Mouse (Mus musculus) intestine, postnatal 0 days (tissue): ENCODE data around the gene Spata6. TPM values are rescaled to one million over a fixed set of nuclear protein-coding genes. Genes with fewer than 3 reads are reported as not detected.
A peak's percentile ranks its signal among the peaks of the same experiment; 100 is the strongest.

Experiments
- ATAC-seq: fragments of 200-750 bp; cut with Nextera tagmentation; 2 replicates; pipeline ENCODE4 v1.8.0; 2017; ENCODE audit warnings: mild to moderate bottlenecking, moderate TSS enrichment, moderate library complexity
- H3K27ac ChIP-seq: fragments of 300-500 bp; sonication (generic); 2 replicates; pipeline ENCODE4 v1.5.1; 2014; ENCODE audit warnings: mild to moderate bottlenecking, low read depth, low read length, moderate library complexity
- H3K27me3 ChIP-seq: fragments of 300-500 bp; sonication (generic); replicated peaks from 2 replicates; pipeline ENCODE4 v1.6.1; 2014; ENCODE audit warnings: low read length, mixed read lengths; ENCODE audit not compliant: control insufficient read depth, insufficient read depth
- H3K36me3 ChIP-seq: fragments of 300-500 bp; sonication (generic); 2 replicates; pipeline ENCODE4 v1.6.1; 2014; ENCODE audit warnings: mild to moderate bottlenecking, moderate library complexity; ENCODE audit not compliant: control insufficient read depth, insufficient read depth
- H3K4me1 ChIP-seq: fragments of 300-500 bp; sonication (generic); replicated peaks from 2 replicates; pipeline ENCODE4 v1.6.1; 2014; ENCODE audit warnings: antibody characterized with exemption, low read length, mixed read lengths; ENCODE audit not compliant: control insufficient read depth, insufficient read depth
- H3K4me2 ChIP-seq: fragments of 300-500 bp; sonication (generic); replicated peaks from 2 replicates; pipeline ENCODE4 v1.6.1; 2014; ENCODE audit warnings: low read depth, mild to moderate bottlenecking, moderate library complexity
- H3K4me3 ChIP-seq: fragments of 300-500 bp; sonication (generic); 2 replicates; pipeline ENCODE4 v1.5.1; 2014; ENCODE audit warnings: low read depth, low read length
- H3K9ac ChIP-seq: fragments of 300-500 bp; sonication (generic); 2 replicates; pipeline ENCODE4 v1.6.1; 2014; ENCODE audit warnings: mild to moderate bottlenecking, low read depth, low read length
- H3K9me3 ChIP-seq: fragments of 300-500 bp; sonication (generic); 2 replicates; pipeline ENCODE4 v1.6.1; 2016; ENCODE audit warnings: mixed run types; ENCODE audit not compliant: control insufficient read depth
- CTCF ChIP-seq: sonication (generic); IDR thresholded peaks from 2 replicates; pipeline ENCODE4 v1.5.1; 2016; ENCODE audit warnings: low read depth, mild to moderate bottlenecking, control low read depth, antibody characterized with exemption, moderate library complexity
- WGBS: fragments of 180-500 bp; shearing (Covaris S2); extraction: QIAGEN DNeasy Blood & Tissue Kit; methylation state at CpG from one replicate; pipeline ENCODE4 v1.1.7; 2014; 5-methylcytosine and 5-hydroxymethylcytosine counted together
- polyA plus RNA-seq: library from polyadenylated mRNA; unstranded; fragments of >200 nt; fragmentation: Nextera tagmentation; extraction: Ambion mirVana; gene quantifications from 2 replicates; pipeline ENCODE4 v1.2.1, GENCODE M21; 2015

Spata6 gene
- 8.1 and 8.7 TPM in 2 replicates for polyA plus RNA-seq

GRCm38 (mm10) chr4:111719776-111720661 lies at the start of gene Spata6:
Spata6 (plus strand) TSS chr4:111719984.
- Histone ChIP-seq H3K4me1 (no peaks in the 10 kb centered on the region), H3K36me3 (no peaks in the 10 kb centered on the region), H3K4me3 (peak within 1 kb of the TSS; percentile 76), H3K27ac (peak within 1 kb of the TSS; percentile 57), H3K9me3 (no peaks in the 10 kb centered on the region), H3K27me3 (no peaks in the 10 kb centered on the region), H3K4me2 (peak within 1 kb of the TSS; percentile 87), H3K9ac (peak within 1 kb of the TSS; percentile 57)
- peak; percentile 98 for ATAC-seq
- no peak for TF ChIP-seq CTCF
- WGBS: under 1% methylated on average over 46 of the region's 50 CpGs

DNA sequence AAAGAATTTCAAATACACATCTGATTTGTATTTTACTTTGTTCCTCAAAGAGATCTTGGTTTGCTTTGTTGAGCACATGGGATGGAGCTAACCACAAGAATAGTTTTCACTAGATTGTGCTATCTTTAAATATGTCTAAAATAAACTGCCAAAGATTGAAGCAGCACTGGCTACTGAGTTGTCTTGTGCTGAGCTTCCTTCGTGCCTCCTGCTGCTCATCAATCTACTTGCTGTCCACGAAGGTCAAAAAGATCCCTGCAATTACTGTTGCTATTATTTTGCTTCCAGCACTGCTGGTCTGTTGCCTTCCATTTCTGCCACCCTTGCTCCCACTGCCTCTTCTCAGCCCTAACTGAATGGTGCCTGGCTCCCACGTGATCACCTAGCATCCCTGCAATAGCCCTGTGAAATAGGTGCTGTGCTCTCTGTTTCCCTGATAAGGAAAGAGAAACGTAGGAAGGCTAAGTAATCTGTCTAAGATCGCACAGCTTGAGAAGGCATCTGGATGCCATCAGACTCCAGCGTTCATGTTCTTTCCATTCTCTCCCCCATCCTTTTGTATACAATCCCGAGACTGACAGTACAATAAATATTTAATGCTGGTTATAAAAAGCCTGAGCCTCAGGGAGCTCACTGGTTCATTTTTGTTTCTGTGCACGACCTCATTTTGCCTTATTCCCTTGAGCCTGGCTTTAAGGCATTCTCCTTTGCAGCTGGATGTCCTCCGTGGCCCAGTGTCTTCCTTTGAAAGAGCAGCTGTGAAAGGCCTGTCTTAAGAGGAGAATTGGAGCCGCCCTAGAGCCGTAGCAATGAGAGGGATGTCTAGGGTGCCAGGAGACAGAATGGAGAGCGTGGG lies 49.0 kb upstream of the Spata6 start:
- ATAC-seq: no peak
- no peak for TF ChIP-seq CTCF
- Histone ChIP-seq H3K4me2 (no peak overlapping the region), H3K27ac (no peak overlapping the region), H3K4me1 (no peaks in the 10 kb centered on the region), H3K9me3 (no peaks in the 10 kb centered on the region), H3K27me3 (no peaks in the 10 kb centered on the region), H3K36me3 (no peaks in the 10 kb centered on the region), H3K4me3 (no peak overlapping the region), H3K9ac (no peak overlapping the region)
- 24% methylated on average over 12 of the region's 12 CpGs for WGBS

- Histone ChIP-seq H3K9me3 (no peaks in the 10 kb centered on the region), H3K27ac (no peak overlapping the region), H3K27me3 (no peaks in the 10 kb centered on the region), H3K9ac (no peak overlapping the region), H3K4me3 (no peak overlapping the region), H3K4me2 (no peak overlapping the region), H3K4me1 (no peaks in the 10 kb centered on the region), H3K36me3 (no peaks in the 10 kb centered on the region)
- TF ChIP-seq CTCF: no peak
- ATAC-seq: no peak
- 44% methylated on average over 4 of the region's 4 CpGs for WGBS
Observed at GRCm38 (mm10) chr4:111671440-111671839, 48.3 kb upstream of the Spata6 start.

- H3K4me1 ChIP-seq: no peaks in the 10 kb centered on the region
- H3K36me3 ChIP-seq: no peaks in the 10 kb centered on the region
- no peak overlapping the region for H3K27ac ChIP-seq
- H3K9me3 ChIP-seq: no peaks in the 10 kb centered on the region
- no peak overlapping the region for H3K4me2 ChIP-seq
- no peak overlapping the region for H3K9ac ChIP-seq
- no peaks in the 10 kb centered on the region for H3K27me3 ChIP-seq
- TF ChIP-seq CTCF: no peak
- no peak overlapping the region for H3K4me3 ChIP-seq
- no peak for ATAC-seq
Observed at GRCm38 (mm10) chr4:111673904-111674303, 45.9 kb upstream of the Spata6 start.

DNA sequence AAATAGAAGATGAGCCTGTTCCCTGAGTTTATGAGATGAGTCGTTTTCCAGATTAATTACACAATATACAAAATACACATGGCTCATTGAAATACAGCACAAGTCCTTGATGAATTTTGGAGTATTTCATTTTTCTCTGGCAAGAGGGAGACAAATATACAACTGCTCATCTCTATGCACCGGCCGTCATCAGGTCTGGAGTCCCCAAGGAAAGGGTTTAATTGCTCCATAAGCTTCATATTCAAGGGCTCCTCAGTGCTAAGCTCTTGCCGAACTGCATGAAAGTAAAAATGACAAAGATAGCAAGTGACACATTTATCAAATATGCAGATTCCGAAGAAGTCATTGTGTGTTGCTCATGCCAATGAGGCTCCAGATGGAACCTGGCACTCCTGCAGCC lies 37.9 kb upstream of the Spata6 start:
- H3K4me2 ChIP-seq: no peak overlapping the region
- H3K27me3 ChIP-seq: no peaks in the 10 kb centered on the region
- H3K36me3 ChIP-seq: no peaks in the 10 kb centered on the region
- TF ChIP-seq CTCF: no peak
- no peak for ATAC-seq
- H3K27ac ChIP-seq: no peak overlapping the region
- no peak overlapping the region for H3K9ac ChIP-seq
- no peaks in the 10 kb centered on the region for H3K9me3 ChIP-seq
- 77% methylated on average over 5 of the region's 5 CpGs for WGBS
- no peak overlapping the region for H3K4me3 ChIP-seq
- H3K4me1 ChIP-seq: no peaks in the 10 kb centered on the region

DNA sequence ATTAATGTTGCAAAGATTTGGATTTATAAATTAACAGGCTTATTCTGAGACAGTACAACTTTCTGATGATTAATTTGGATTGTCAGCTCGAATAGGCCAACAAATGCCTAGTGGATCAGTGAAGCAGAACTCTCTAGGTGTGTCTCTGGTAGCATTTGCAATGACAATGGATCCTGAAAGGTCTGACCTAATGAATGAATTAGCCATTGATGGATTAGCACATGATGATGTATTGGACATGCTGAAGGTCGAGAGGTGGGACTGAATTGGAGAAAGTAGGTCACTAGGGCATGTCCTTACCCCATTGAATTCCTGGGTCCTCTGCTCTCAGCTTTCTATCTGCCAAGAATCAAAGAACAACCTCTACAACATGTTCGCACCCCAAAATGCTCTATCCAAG lies 37.0 kb upstream of the Spata6 start:
- Histone ChIP-seq H3K4me3 (no peak overlapping the region), H3K9ac (no peak overlapping the region), H3K4me2 (no peak overlapping the region), H3K4me1 (no peaks in the 10 kb centered on the region), H3K27ac (no peak overlapping the region), H3K36me3 (no peaks in the 10 kb centered on the region), H3K9me3 (no peaks in the 10 kb centered on the region), H3K27me3 (no peaks in the 10 kb centered on the region)
- WGBS: 82% methylated on average over 3 of the region's 3 CpGs
- TF ChIP-seq CTCF: no peak
- ATAC-seq: no peak
